Mouse (Mus musculus): ENCODE measurements around the gene Ssr2. TPM values are rescaled to one million over a fixed set of nuclear protein-coding genes. Genes with fewer than 3 reads are reported as not detected.
"Not testable (repeated sequence)": the region's sequence is repeated elsewhere in the genome, so short reads cannot be mapped to it uniquely, and the experiment has no call there.

The Ssr2 gene
- polyA plus RNA-seq, 1 experiment from 2014 or later: 301 TPM

- no peak overlapping the region for H3K4me2 ChIP-seq (replicated peaks; ENCODE audit: low read depth, low read length)
- WGBS: 33% methylated on average over 9 of the region's 9 CpGs
- no peaks in the 10 kb centered on the region for H3K27me3 ChIP-seq (ENCODE audit: control insufficient read depth, insufficient read depth, low read length)
- H3K4me1 ChIP-seq (ENCODE audit: control insufficient read depth, insufficient read depth, low read length): no peaks in the 10 kb centered on the region; the same call in 1 of the 2 replicates
- no peaks in the 10 kb centered on the region for H3K9me3 ChIP-seq (ENCODE audit: control insufficient read depth, low read depth, low read length)
- H3K9ac ChIP-seq (replicated peaks; ENCODE audit: low read depth, low read length): no peak overlapping the region
- no peak overlapping the region for H3K27ac ChIP-seq (ENCODE audit: low read length)
- ATAC-seq (ENCODE audit: insufficient number of reproducible peaks, insufficient read depth, low FRiP score, low read depth): no peak
- H3K4me3 ChIP-seq (ENCODE audit: low read depth, low read length): no peak overlapping the region
- peaks cover 18% of the 10 kb centered on the region for H3K36me3 ChIP-seq (ENCODE audit: control insufficient read depth, insufficient read depth, low read length)
Observed at GRCm38 (mm10) chr3:88591950-88592731, 16.5 kb downstream of the Ssr2 start.

- Histone ChIP-seq H3K9ac (replicated peaks; ENCODE audit: low read depth, low read length) (no peak overlapping the region), H3K4me1 (ENCODE audit: control insufficient read depth, insufficient read depth, low read length) (no peaks in the 10 kb centered on the region; the same call in 1 of the 2 replicates), H3K27ac (ENCODE audit: low read length) (no peak overlapping the region), H3K36me3 (ENCODE audit: control insufficient read depth, insufficient read depth, low read length) (peaks cover 9% of the 10 kb centered on the region), H3K4me2 (replicated peaks; ENCODE audit: low read depth, low read length) (no peak overlapping the region), H3K27me3 (ENCODE audit: control insufficient read depth, insufficient read depth, low read length) (no peaks in the 10 kb centered on the region), H3K9me3 (ENCODE audit: control insufficient read depth, low read depth, low read length) (no peaks in the 10 kb centered on the region), H3K4me3 (ENCODE audit: low read depth, low read length) (no peak overlapping the region)
- WGBS: 69% methylated on average over 10 of the region's 10 CpGs
- ATAC-seq (ENCODE audit: insufficient number of reproducible peaks, insufficient read depth, low FRiP score, low read depth): no peak
Observed at GRCm38 (mm10) chr3:88592942-88593576, 17.4 kb downstream of the Ssr2 start.

GRCm38 (mm10) chr3:88593893-88594580 lies 18.4 kb downstream of the Ssr2 start:
- no peaks in the 10 kb centered on the region; the same call in 1 of the 2 replicates for H3K4me1 ChIP-seq (ENCODE audit: control insufficient read depth, insufficient read depth, low read length)
- 39% methylated on average over 10 of the region's 10 CpGs for WGBS
- H3K9me3 ChIP-seq (ENCODE audit: control insufficient read depth, low read depth, low read length): no peaks in the 10 kb centered on the region
- H3K27me3 ChIP-seq (ENCODE audit: control insufficient read depth, insufficient read depth, low read length): no peaks in the 10 kb centered on the region
- H3K4me3 ChIP-seq (ENCODE audit: low read depth, low read length): no peak overlapping the region
- no peak overlapping the region for H3K4me2 ChIP-seq (replicated peaks; ENCODE audit: low read depth, low read length)
- ATAC-seq (ENCODE audit: insufficient number of reproducible peaks, insufficient read depth, low FRiP score, low read depth): no peak
- no peak overlapping the region for H3K9ac ChIP-seq (replicated peaks; ENCODE audit: low read depth, low read length)
- H3K36me3 ChIP-seq (ENCODE audit: control insufficient read depth, insufficient read depth, low read length): no peaks in the 10 kb centered on the region
- H3K27ac ChIP-seq (ENCODE audit: low read length): no peak overlapping the region

GRCm38 (mm10) chr3:88596547-88596946 lies 20.9 kb downstream of the Ssr2 start:
- H3K4me3 ChIP-seq (ENCODE audit: low read depth, low read length); H3K4me2 ChIP-seq (replicated peaks; ENCODE audit: low read depth, low read length); ATAC-seq (ENCODE audit: insufficient number of reproducible peaks, insufficient read depth, low FRiP score, low read depth); H3K27me3 ChIP-seq (ENCODE audit: control insufficient read depth, insufficient read depth, low read length); H3K4me1 ChIP-seq (ENCODE audit: control insufficient read depth, insufficient read depth, low read length); H3K9ac ChIP-seq (replicated peaks; ENCODE audit: low read depth, low read length); H3K27ac ChIP-seq (ENCODE audit: low read length); H3K36me3 ChIP-seq (ENCODE audit: control insufficient read depth, insufficient read depth, low read length); H3K9me3 ChIP-seq (ENCODE audit: control insufficient read depth, low read depth, low read length): not testable (repeated sequence)
- WGBS: 87% methylated on average over 4 of the region's 4 CpGs

GRCm38 (mm10) chr3:88602466-88602865 lies 26.8 kb downstream of the Ssr2 start:
- Histone ChIP-seq H3K27me3 (ENCODE audit: control insufficient read depth, insufficient read depth, low read length) (no peaks in the 10 kb centered on the region), H3K4me2 (replicated peaks; ENCODE audit: low read depth, low read length) (no peak overlapping the region), H3K9ac (replicated peaks; ENCODE audit: low read depth, low read length) (no peak overlapping the region), H3K27ac (ENCODE audit: low read length) (no peak overlapping the region), H3K36me3 (ENCODE audit: control insufficient read depth, insufficient read depth, low read length) (no peaks in the 10 kb centered on the region), H3K4me1 (ENCODE audit: control insufficient read depth, insufficient read depth, low read length) (peaks cover 4% of the 10 kb centered on the region; the same call in 1 of the 2 replicates), H3K9me3 (ENCODE audit: control insufficient read depth, low read depth, low read length) (no peaks in the 10 kb centered on the region), H3K4me3 (ENCODE audit: low read depth, low read length) (no peak overlapping the region)
- no peak for ATAC-seq (ENCODE audit: insufficient number of reproducible peaks, insufficient read depth, low FRiP score, low read depth)
- 82% methylated on average over 4 of the region's 4 CpGs for WGBS

GRCm38 (mm10) chr3:88603714-88604161 lies 28.1 kb downstream of the Ssr2 start:
- Histone ChIP-seq H3K27me3 (ENCODE audit: control insufficient read depth, insufficient read depth, low read length) (no peaks in the 10 kb centered on the region), H3K9ac (replicated peaks; ENCODE audit: low read depth, low read length) (no peak overlapping the region), H3K4me3 (ENCODE audit: low read depth, low read length) (no peak overlapping the region), H3K4me2 (replicated peaks; ENCODE audit: low read depth, low read length) (no peak overlapping the region), H3K4me1 (ENCODE audit: control insufficient read depth, insufficient read depth, low read length) (peaks cover 7% of the 10 kb centered on the region), H3K36me3 (ENCODE audit: control insufficient read depth, insufficient read depth, low read length) (no peaks in the 10 kb centered on the region), H3K9me3 (ENCODE audit: control insufficient read depth, low read depth, low read length) (no peaks in the 10 kb centered on the region), H3K27ac (ENCODE audit: low read length) (no peak overlapping the region)
- 26% methylated on average over 6 of the region's 6 CpGs for WGBS
- ATAC-seq (ENCODE audit: insufficient number of reproducible peaks, insufficient read depth, low FRiP score, low read depth): no peak

GRCm38 (mm10) chr3:88604863-88605262 lies 29.2 kb downstream of the Ssr2 start:
- Histone ChIP-seq H3K4me2 (replicated peaks; ENCODE audit: low read depth, low read length) (no peak overlapping the region), H3K4me1 (ENCODE audit: control insufficient read depth, insufficient read depth, low read length) (peaks cover 7% of the 10 kb centered on the region), H3K27ac (ENCODE audit: low read length) (no peak overlapping the region), H3K9me3 (ENCODE audit: control insufficient read depth, low read depth, low read length) (no peaks in the 10 kb centered on the region), H3K9ac (replicated peaks; ENCODE audit: low read depth, low read length) (no peak overlapping the region), H3K27me3 (ENCODE audit: control insufficient read depth, insufficient read depth, low read length) (no peaks in the 10 kb centered on the region), H3K36me3 (ENCODE audit: control insufficient read depth, insufficient read depth, low read length) (no peaks in the 10 kb centered on the region), H3K4me3 (ENCODE audit: low read depth, low read length) (no peak overlapping the region)
- WGBS: 94% methylated on average over 7 of the region's 7 CpGs
- no peak for ATAC-seq (ENCODE audit: insufficient number of reproducible peaks, insufficient read depth, low FRiP score, low read depth)

- not testable (repeated sequence) for H3K4me2 ChIP-seq (replicated peaks; ENCODE audit: low read depth, low read length); H3K36me3 ChIP-seq (ENCODE audit: control insufficient read depth, insufficient read depth, low read length); H3K9me3 ChIP-seq (ENCODE audit: control insufficient read depth, low read depth, low read length); ATAC-seq (ENCODE audit: insufficient number of reproducible peaks, insufficient read depth, low FRiP score, low read depth); H3K4me1 ChIP-seq (ENCODE audit: control insufficient read depth, insufficient read depth, low read length); H3K27ac ChIP-seq (ENCODE audit: low read length); H3K4me3 ChIP-seq (ENCODE audit: low read depth, low read length); H3K27me3 ChIP-seq (ENCODE audit: control insufficient read depth, insufficient read depth, low read length); H3K9ac ChIP-seq (replicated peaks; ENCODE audit: low read depth, low read length)
- 97% methylated on average over 2 of the region's 2 CpGs for WGBS
Observed at GRCm38 (mm10) chr3:88605666-88606065, 30.0 kb downstream of the Ssr2 start, which contains the start of gene Arhgef2. TSS of gene Arhgef2 (plus strand) at chr3:88605966.

Measured in stomach, embryonic 14.5 days (tissue).